Mouse (Mus musculus): Measurements from ENCODE around the gene Iqgap1. TPM values are rescaled to one million over a fixed set of nuclear protein-coding genes. Genes with fewer than 3 reads are reported as not detected.
A peak's percentile ranks its signal among the peaks of the same experiment; 100 is the strongest.

Gene Iqgap1
- total RNA-seq (2021): 10 to 100 TPM; 39.8 to 46.7 TPM

GRCm38 (mm10) chr7:80825843-80826403 is at the start of gene Iqgap1:
Iqgap1 (minus strand) TSS chr7:80825974.
- DNase-seq (ENCODE audit: low spot score): no peak
- intact Hi-C loops (cut with DNase I): no loop called here

- no peak for DNase-seq (ENCODE audit: low spot score)
- intact Hi-C loops (cut with DNase I): no loop called here
These were observed 47.9 kb upstream of the Iqgap1 start for GRCm38 (mm10) chr7:80873631-80874030.

GRCm38 (mm10) chr7:80873038-80873437 is 47.3 kb upstream of the Iqgap1 start:
- DNase-seq (ENCODE audit: low spot score): no peak
- intact Hi-C loops (cut with DNase I): no loop called here

- intact Hi-C loops (cut with DNase I): loop anchor here (10.0 kb wide), 1 partner anchor 476 kb away; the partner anchor contains the start of gene Rps17
- no peak for DNase-seq (ENCODE audit: low spot score)
These were observed 42.9 kb upstream of the Iqgap1 start for GRCm38 (mm10) chr7:80868686-80869085.

GRCm38 (mm10) chr7:80866514-80867147 is 40.9 kb upstream of the Iqgap1 start:
- no peak for DNase-seq (ENCODE audit: low spot score)
- intact Hi-C loops (cut with DNase I): loop anchor here (10.0 kb wide), 1 partner anchor 478 kb away; the partner anchor contains the start of gene Rps17

GRCm38 (mm10) chr7:80865521-80865920 is 39.7 kb upstream of the Iqgap1 start:
- intact Hi-C loops (cut with DNase I): loop anchor here (10.0 kb wide), 1 partner anchor 479 kb away; the partner anchor contains the start of gene Rps17
- no peak for DNase-seq (ENCODE audit: low spot score)

- intact Hi-C loops (cut with DNase I): loop anchor here (5.0 to 10.0 kb wide), 2 partner anchors 197 to 480 kb away; partner anchors contain the start of gene Rps17
- DNase-seq (ENCODE audit: low spot score): no peak
These were observed 39.1 kb upstream of the Iqgap1 start for GRCm38 (mm10) chr7:80864831-80865230.

- intact Hi-C loops (cut with DNase I): loop anchor here (5.0 to 10.0 kb wide), 2 partner anchors 198 to 481 kb away; partner anchors contain the start of gene Rps17
- no peak for DNase-seq (ENCODE audit: low spot score)
These were observed 38.4 kb upstream of the Iqgap1 start for GRCm38 (mm10) chr7:80864151-80864550.

- no peak for DNase-seq (ENCODE audit: low spot score)
- intact Hi-C loops (cut with DNase I): loop anchor here (5.0 to 10.0 kb wide), 2 partner anchors 199 to 481 kb away; partner anchors contain the start of gene Rps17
These were observed 37.7 kb upstream of the Iqgap1 start for GRCm38 (mm10) chr7:80863520-80863919.

GRCm38 (mm10) chr7:80862475-80862874 is 36.7 kb upstream of the Iqgap1 start:
- no peak for DNase-seq (ENCODE audit: low spot score)
- intact Hi-C loops (cut with DNase I): loop anchor here (5.0 to 10.0 kb wide), 2 partner anchors 200 to 482 kb away; partner anchors contain the start of gene Rps17

GRCm38 (mm10) chr7:80860729-80861274 is 35.0 kb upstream of the Iqgap1 start, which contains the start of gene Zscan2:
Zscan2 (plus strand) TSS chr7:80860920.
- intact Hi-C loops (cut with DNase I): loop anchor here (5.0 to 10.0 kb wide), 2 partner anchors 201 to 484 kb away; partner anchors contain the start of gene Rps17
- DNase-seq (ENCODE audit: low spot score): peak; percentile 87

- DNase-seq (ENCODE audit: low spot score): no peak
- intact Hi-C loops (cut with DNase I): loop anchor here (5.0 to 10.0 kb wide), 2 partner anchors 202 to 485 kb away; partner anchors contain the start of gene Rps17
These were observed 34.5 kb upstream of the Iqgap1 start for GRCm38 (mm10) chr7:80860227-80860626.

GRCm38 (mm10) chr7:80857181-80857580 is 31.4 kb upstream of the Iqgap1 start:
- intact Hi-C loops (cut with DNase I): loop anchor here (1.0 kb wide), 1 partner anchor 298 kb away; no protein-coding TSS in a partner anchor
- DNase-seq (ENCODE audit: low spot score): peak; percentile 53

GRCm38 (mm10) chr7:80855316-80855715 is 29.5 kb upstream of the Iqgap1 start:
- intact Hi-C loops (cut with DNase I): no loop called here
- no peak for DNase-seq (ENCODE audit: low spot score)

- intact Hi-C loops (cut with DNase I): no loop called here
- DNase-seq (ENCODE audit: low spot score): no peak
These were observed 27.4 kb upstream of the Iqgap1 start for GRCm38 (mm10) chr7:80853218-80853617.

- intact Hi-C loops (cut with DNase I): no loop called here
- DNase-seq (ENCODE audit: low spot score): no peak
These were observed 24.7 kb upstream of the Iqgap1 start for GRCm38 (mm10) chr7:80850520-80850919.

- DNase-seq (ENCODE audit: low spot score): no peak
- intact Hi-C loops (cut with DNase I): loop anchor here (1.0 to 5.0 kb wide), 3 partner anchors 47 to 120 kb away; no protein-coding TSS in a partner anchor
These were observed 23.9 kb upstream of the Iqgap1 start for GRCm38 (mm10) chr7:80849710-80850109.

- DNase-seq (ENCODE audit: low spot score): no peak
- intact Hi-C loops (cut with DNase I): loop anchor here (1.0 to 5.0 kb wide), 3 partner anchors 47 to 120 kb away; no protein-coding TSS in a partner anchor
These were observed 23.5 kb upstream of the Iqgap1 start for GRCm38 (mm10) chr7:80849267-80849666.

- intact Hi-C loops (cut with DNase I): loop anchor here (5.0 kb wide), 1 partner anchor 44 kb away; no protein-coding TSS in a partner anchor
- DNase-seq (ENCODE audit: low spot score): no peak
These were observed 20.9 kb upstream of the Iqgap1 start for GRCm38 (mm10) chr7:80846709-80847108.

- DNase-seq (ENCODE audit: low spot score): no peak
- intact Hi-C loops (cut with DNase I): loop anchor here (5.0 kb wide), 1 partner anchor 44 kb away; no protein-coding TSS in a partner anchor
These were observed 20.5 kb upstream of the Iqgap1 start for GRCm38 (mm10) chr7:80846280-80846678.

Measured in heart, postnatal 25 days (tissue).